Mouse (Mus musculus): ENCODE results near the gene Adra1b.

Gene Adra1b

GRCm38 (mm10) chr11:43901051-43901654 lies at the start of gene Adra1b:
Gene Adra1b (minus strand): TSS chr11:43901210.
- DNase-seq (ENCODE audit: low read depth, low spot score): no peak

GRCm38 (mm10) chr11:43950274-43950673 lies 49.3 kb upstream of the Adra1b start:
- DNase-seq (ENCODE audit: low read depth, low spot score): no peak

GRCm38 (mm10) chr11:43943781-43944180 lies 42.8 kb upstream of the Adra1b start:
- DNase-seq (ENCODE audit: low read depth, low spot score): no peak

GRCm38 (mm10) chr11:43943167-43943566 lies 42.2 kb upstream of the Adra1b start:
- no peak for DNase-seq (ENCODE audit: low read depth, low spot score)

GRCm38 (mm10) chr11:43940501-43941202 lies 39.6 kb upstream of the Adra1b start:
- no peak for DNase-seq (ENCODE audit: low read depth, low spot score)

GRCm38 (mm10) chr11:43936023-43936422 lies 35.0 kb upstream of the Adra1b start:
- no peak for DNase-seq (ENCODE audit: low read depth, low spot score)

GRCm38 (mm10) chr11:43933480-43933879 lies 32.5 kb upstream of the Adra1b start:
- no peak for DNase-seq (ENCODE audit: low read depth, low spot score)

GRCm38 (mm10) chr11:43933000-43933399 lies 32.0 kb upstream of the Adra1b start:
- DNase-seq (ENCODE audit: low read depth, low spot score): no peak

GRCm38 (mm10) chr11:43930191-43930590 lies 29.2 kb upstream of the Adra1b start:
- DNase-seq (ENCODE audit: low read depth, low spot score): no peak

- DNase-seq (ENCODE audit: low read depth, low spot score): no peak
Observed at GRCm38 (mm10) chr11:43929706-43930105, 28.7 kb upstream of the Adra1b start.

- DNase-seq (ENCODE audit: low read depth, low spot score): no peak
Observed at GRCm38 (mm10) chr11:43929178-43929577, 28.2 kb upstream of the Adra1b start.

- no peak for DNase-seq (ENCODE audit: low read depth, low spot score)
Observed at GRCm38 (mm10) chr11:43927133-43927815, 26.3 kb upstream of the Adra1b start.

- DNase-seq (ENCODE audit: low read depth, low spot score): no peak
Observed at GRCm38 (mm10) chr11:43926163-43926562, 25.2 kb upstream of the Adra1b start.

GRCm38 (mm10) chr11:43925584-43925983 lies 24.6 kb upstream of the Adra1b start:
- no peak for DNase-seq (ENCODE audit: low read depth, low spot score)

GRCm38 (mm10) chr11:43921701-43922100 lies 20.7 kb upstream of the Adra1b start:
- DNase-seq (ENCODE audit: low read depth, low spot score): no peak

- no peak for DNase-seq (ENCODE audit: low read depth, low spot score)
Observed at GRCm38 (mm10) chr11:43919492-43920055, 18.6 kb upstream of the Adra1b start.

GRCm38 (mm10) chr11:43914552-43915447 lies 13.8 kb upstream of the Adra1b start:
- DNase-seq (ENCODE audit: low read depth, low spot score): no peak

GRCm38 (mm10) chr11:43912136-43912888 lies 11.3 kb upstream of the Adra1b start:
- DNase-seq (ENCODE audit: low read depth, low spot score): no peak

- no peak for DNase-seq (ENCODE audit: low read depth, low spot score)
Observed at GRCm38 (mm10) chr11:43911646-43912045, 10.6 kb upstream of the Adra1b start.

- no peak for DNase-seq (ENCODE audit: low read depth, low spot score)
Observed at GRCm38 (mm10) chr11:43903351-43903750, 2.3 kb upstream of the Adra1b start.

GRCm38 (mm10) chr11:43899696-43900095 lies 1.3 kb downstream of the Adra1b start:
- no peak for DNase-seq (ENCODE audit: low read depth, low spot score)

All from CD4-positive helper T cell, adult 2 months (primary cell).